In the genomic region with DNA sequence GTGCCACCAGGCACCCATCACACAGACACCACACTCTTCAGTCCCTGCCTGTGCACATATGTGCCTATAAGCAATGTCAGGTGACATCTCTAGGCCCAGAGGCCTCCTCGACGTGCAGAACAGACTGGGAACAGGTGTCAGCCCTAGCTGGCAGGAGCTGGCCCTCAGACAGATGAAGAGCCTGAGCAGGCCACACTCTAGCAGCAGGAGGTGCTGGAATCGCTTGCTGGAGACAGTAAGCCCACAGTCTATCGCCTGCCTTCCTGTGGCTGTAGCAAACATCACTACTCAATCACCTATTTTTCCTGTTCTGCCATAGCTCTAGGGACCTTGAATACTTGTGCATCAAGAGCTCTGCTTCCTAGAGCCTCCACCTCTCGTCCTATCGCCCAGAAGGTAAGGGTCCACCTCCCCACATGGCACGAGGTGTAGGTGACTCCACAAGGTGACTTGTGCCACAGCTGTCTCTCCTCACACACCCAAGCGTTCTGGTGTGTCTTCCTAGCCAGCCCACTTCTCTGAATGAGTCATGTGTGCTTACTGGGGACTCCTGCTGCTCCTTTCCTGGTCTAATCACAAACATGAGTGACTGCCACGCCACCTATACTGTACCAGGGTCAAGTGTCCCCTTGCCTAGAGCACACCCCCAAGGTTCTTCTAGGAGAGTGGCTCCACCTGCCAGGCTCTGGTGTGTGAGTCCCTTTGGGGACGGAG, we compare ENCODE assay signal across 11 mouse cellular contexts.
DNase-seq lines count a peak whose midpoint lies in the region; ATAC-seq and TF ChIP-seq lines count a peak whose summit lies in the region.
"Had no signal": no experiment of that assay in that cellular context is flagged by ENCODE, and none has a peak within 500 bp of the region (broad histone marks: within the 10 kb centered on the region; RNA-seq: fewer than 3 reads in every experiment).

No protein-coding gene starts in this region.

- no peak for ATAC-seq in midbrain, postnatal 0 days (ENCODE audit: low FRiP score)
- no peak for ATAC-seq in megakaryocyte, adult 5-6 weeks (ENCODE audit: poor library complexity, severe bottlenecking)

- no peaks in the 10 kb centered on the region for H3K9me3 ChIP-seq in embryonic facial prominence, embryonic 10.5 days
- no peaks in the 10 kb centered on the region for H3K9me3 ChIP-seq in midbrain, postnatal 0 days (ENCODE audit: low read length)
- H3K9me3 ChIP-seq: heart, embryonic 12.5 days had no signal

- 75% methylated on average over 10 of the region's 10 CpGs for WGBS in embryonic facial prominence, embryonic 10.5 days
- WGBS in midbrain, postnatal 0 days = 74% methylated on average over 10 of the region's 10 CpGs

- TF ChIP-seq CTCF in left cerebral cortex, adult 2 months (IDR thresholded peaks at IDR 0.05) = no peak; the same call in 1 of the 2 replicates
- no peak for TF ChIP-seq CTCF in midbrain, postnatal 0 days (IDR thresholded peaks at IDR 0.05)

- H3K4me3 ChIP-seq in left cerebral cortex, adult 2 months = no peak overlapping the region
- H3K4me3 ChIP-seq in embryonic facial prominence, embryonic 10.5 days = no peak overlapping the region
- no peak overlapping the region for H3K4me3 ChIP-seq in midbrain, postnatal 0 days (ENCODE audit: low read depth, low read length)
- H3K4me3 ChIP-seq: heart, embryonic 12.5 days had no signal

- peaks cover 78% of the 10 kb centered on the region for H3K4me1 ChIP-seq in embryonic facial prominence, embryonic 10.5 days
- no peaks in the 10 kb centered on the region for H3K4me1 ChIP-seq in midbrain, postnatal 0 days (ENCODE audit: insufficient read depth, low read length)

- H3K9ac ChIP-seq in midbrain, postnatal 0 days (replicated peaks; ENCODE audit: low read length, poor library complexity, severe bottlenecking) = no peak overlapping the region
- H3K9ac ChIP-seq: heart, embryonic 12.5 days had no signal

- no peaks in the 10 kb centered on the region for H3K27me3 ChIP-seq in embryonic facial prominence, embryonic 10.5 days (replicated peaks; ENCODE audit: low read depth, poor library complexity, severe bottlenecking)
- H3K27me3 ChIP-seq in midbrain, postnatal 0 days (ENCODE audit: insufficient read depth, low read length) = no peaks in the 10 kb centered on the region
- H3K27me3 ChIP-seq: heart, embryonic 12.5 days had no signal

- H3K4me2 ChIP-seq in midbrain, postnatal 0 days (ENCODE audit: low read depth, low read length, poor library complexity, severe bottlenecking) = no peak overlapping the region
- H3K4me2 ChIP-seq: heart, embryonic 12.5 days had no signal

- peak overlapping the region; percentile 37 for H3K27ac ChIP-seq in left cerebral cortex, adult 2 months
- peak overlapping the region; percentile 21; the same call in 1 of the 2 replicates for H3K27ac ChIP-seq in embryonic facial prominence, embryonic 10.5 days (replicated peaks)
- H3K27ac ChIP-seq in midbrain, postnatal 0 days (ENCODE audit: low read depth, low read length) = peak overlapping the region; percentile 26; the same call in 1 of the 2 replicates

- intact Hi-C loops in left cerebral cortex, adult 2 months (cut with DNase I) = no loop called here
- intact Hi-C loops in left cerebral cortex, postnatal 14 days (cut with DNase I) = loop anchor here (5.0 kb wide), 1 partner anchor 131 kb away; no protein-coding TSS in a partner anchor

- H3K36me3 ChIP-seq in embryonic facial prominence, embryonic 10.5 days (replicated peaks) = peaks cover 5% of the 10 kb centered on the region
- H3K36me3 ChIP-seq in midbrain, postnatal 0 days (ENCODE audit: insufficient read depth, low read length) = no peaks in the 10 kb centered on the region
- H3K36me3 ChIP-seq: heart, embryonic 12.5 days had no signal

- peak; percentile 58 to 73 for DNase-seq in cerebellum, postnatal 10 days
- no peak for DNase-seq in cerebellum, adult 18-20 months
- DNase-seq in left cerebral cortex, adult 2 months (ENCODE audit: extremely low spot score in 1 of 2, low spot score in 2 of 2) = no peak
- DNase-seq in left cerebral cortex, postnatal 14 days (ENCODE audit: low spot score in 2 of 2) = no peak
- no peak for DNase-seq in embryonic facial prominence, embryonic 10.5 days (ENCODE audit: low spot score)
- DNase-seq in midbrain, postnatal 0 days (ENCODE audit: low spot score) = no peak
- no peak for DNase-seq in gastrocnemius, adult 8-10 months (ENCODE audit: low spot score in 2 of 2)
- DNase-seq: lung, adult 18-20 months; spleen, adult 18-20 months had no signal

Comparison
In these comparisons a context has a peak if more than half of its experiments do, and no peak if none do; other contexts are left out.
1. DNase-seq: peak in cerebellum, postnatal 10 days (2 of 2); none in cerebellum, adult 18-20 months (0 of 2), left cerebral cortex, adult 2 months (0 of 2), left cerebral cortex, postnatal 14 days (0 of 2), embryonic facial prominence, embryonic 10.5 days (single experiment), midbrain, postnatal 0 days (single experiment) and gastrocnemius, adult 8-10 months (0 of 2).
2. Peak in every context shown above with its lines, with median percentiles within 50 percentile points of each other: H3K27ac ChIP-seq.